Mouse (Mus musculus): ENCODE results near the gene Tmem252.

Gene Tmem252

DNA sequence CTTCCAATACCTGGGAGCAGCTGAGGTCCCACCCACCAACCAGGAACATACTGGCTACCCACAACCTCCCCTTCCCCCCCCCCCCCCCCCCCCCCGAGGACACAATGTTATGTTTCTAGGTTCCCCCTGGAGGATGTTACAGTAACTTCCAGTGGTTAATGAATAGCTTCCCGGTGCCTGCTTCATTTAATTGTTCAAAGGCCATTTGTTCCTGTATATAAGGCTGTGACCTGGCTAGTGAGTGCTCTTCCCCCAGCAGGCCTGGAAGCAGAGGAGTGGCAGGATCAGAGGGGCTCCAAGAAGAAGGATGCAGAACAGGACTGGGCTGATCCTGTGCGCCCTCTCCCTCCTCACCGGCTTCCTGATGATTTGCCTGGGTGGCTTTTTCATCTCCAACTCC, at the start of gene Tmem252:
TSS of gene Tmem252 (plus strand) at position 247 of the 400 bp plus-strand sequence.
- DNase-seq (ENCODE audit: low spot score in 2 of 2) = no peak

DNA sequence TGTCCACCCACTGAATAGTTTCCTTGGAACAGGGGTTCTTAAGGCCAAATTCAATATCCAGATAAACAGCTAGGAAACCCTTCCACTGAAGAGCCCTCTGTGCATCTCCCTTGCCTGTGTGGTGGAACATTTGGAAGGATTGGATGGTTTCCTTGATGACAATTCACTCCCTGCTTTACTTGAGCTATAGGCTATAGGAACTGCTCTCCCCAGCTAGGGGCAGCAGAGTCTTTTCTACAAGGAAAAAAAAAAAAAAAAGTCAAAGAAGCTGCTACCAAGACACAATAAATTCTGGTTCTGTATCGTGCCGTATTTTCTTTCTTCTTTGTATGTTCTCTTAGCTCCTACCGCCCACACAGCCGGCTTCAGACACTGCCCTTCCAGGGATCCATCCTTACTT, 45.8 kb upstream of the Tmem252 start:
- no peak for DNase-seq (ENCODE audit: low spot score in 2 of 2)

DNA sequence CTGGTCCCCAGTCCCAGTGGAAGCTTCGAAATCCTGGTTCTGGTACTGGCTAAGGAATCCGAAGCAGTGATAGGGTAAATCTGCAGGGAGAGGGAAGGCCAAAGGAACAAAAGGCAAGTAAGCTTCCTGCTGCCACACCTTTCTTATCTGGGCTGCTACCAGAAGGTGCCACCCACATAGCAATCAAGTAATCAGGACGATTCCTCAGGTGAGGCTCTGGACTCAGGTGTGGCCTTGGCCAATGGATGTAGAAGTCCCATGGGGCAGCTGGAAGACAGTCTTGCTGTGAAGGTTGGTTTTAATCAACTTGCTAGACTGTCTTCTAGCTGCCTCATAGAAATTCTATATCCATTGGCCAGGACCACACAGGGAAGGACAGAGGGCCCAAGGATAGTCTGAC, 40.8 kb upstream of the Tmem252 start:
- no peak for DNase-seq (ENCODE audit: low spot score in 2 of 2)

DNA sequence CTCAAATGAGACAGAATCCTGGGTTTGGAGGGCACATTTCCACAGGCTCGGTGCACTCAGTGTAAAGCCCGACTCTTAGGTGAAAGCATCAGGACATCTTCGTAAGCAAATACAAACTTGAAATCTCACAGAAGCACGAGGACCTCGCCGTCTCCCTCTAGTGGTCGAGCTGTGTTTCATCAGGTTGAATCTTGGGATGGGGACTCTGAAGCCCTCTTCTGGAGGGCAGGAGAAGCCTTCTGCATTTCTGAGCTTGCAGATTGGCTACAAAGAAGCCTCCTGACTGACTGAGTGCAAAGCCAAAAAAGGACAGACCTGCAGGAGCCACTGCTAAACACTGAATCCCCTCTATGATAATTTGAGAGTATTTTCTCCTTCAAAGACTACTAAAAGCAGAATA, 39.2 kb upstream of the Tmem252 start:
- DNase-seq (ENCODE audit: low spot score in 2 of 2) = peak; percentile 60 to 84

DNA sequence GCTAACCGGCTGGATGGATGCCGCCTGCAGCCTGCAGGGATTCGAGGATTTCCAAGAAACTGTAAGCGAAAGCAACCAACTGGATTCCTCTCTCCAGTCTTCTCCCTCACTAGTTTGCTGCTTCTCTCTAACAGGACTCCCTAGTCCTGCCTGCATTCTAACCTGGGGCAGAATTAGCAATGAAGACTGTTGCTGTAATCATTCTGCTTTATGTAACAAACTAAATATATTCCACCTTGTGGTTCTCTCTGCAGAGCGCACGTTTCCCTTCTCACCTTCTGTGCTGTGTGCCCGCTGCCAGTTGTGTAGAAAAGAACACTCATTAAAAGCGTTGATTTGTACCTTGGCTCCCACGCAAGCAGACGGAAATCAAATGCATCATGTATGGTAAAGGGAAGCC, 37.2 kb upstream of the Tmem252 start:
- no peak for DNase-seq (ENCODE audit: low spot score in 2 of 2)

DNA sequence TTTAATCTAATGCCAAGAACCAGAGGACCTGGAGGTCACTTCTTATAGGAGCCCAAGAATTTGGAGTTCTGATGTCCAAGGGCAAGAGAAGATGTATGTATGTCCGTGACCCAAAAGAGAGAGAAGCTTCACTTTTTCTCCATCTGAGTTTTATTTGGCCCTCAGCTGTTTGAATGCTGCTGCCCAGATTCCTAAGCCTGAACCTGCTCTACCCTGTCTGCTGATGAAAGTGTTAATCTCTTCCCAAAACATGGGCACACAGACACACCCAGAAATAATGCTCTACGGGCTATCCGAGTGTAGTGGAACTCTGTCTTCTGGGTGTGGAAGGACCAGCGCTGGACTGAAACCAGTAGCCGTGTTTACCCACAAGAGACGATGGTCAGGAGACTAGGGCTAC, 35.8 kb upstream of the Tmem252 start:
- no peak for DNase-seq (ENCODE audit: low spot score in 2 of 2)

DNA sequence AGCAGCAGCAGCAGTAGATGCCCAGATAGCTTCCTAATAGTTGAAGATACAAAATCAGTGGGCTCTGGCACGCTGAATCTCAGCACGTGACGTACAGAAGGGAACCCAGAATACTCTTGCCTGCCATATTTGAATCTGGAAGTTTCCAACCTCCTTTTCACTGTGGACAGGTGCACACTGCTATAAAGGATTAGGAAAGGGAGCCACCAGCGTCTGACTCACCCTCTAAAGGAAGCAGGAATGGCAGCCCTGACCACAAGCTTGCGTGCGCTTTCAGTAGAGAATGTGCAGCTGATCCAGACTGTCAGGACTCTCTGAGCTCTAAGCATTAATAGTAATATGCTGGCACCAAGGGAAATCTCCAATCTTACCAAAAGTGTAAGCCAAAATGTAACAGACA, 32.8 kb upstream of the Tmem252 start:
- DNase-seq (ENCODE audit: low spot score in 2 of 2) = no peak

DNA sequence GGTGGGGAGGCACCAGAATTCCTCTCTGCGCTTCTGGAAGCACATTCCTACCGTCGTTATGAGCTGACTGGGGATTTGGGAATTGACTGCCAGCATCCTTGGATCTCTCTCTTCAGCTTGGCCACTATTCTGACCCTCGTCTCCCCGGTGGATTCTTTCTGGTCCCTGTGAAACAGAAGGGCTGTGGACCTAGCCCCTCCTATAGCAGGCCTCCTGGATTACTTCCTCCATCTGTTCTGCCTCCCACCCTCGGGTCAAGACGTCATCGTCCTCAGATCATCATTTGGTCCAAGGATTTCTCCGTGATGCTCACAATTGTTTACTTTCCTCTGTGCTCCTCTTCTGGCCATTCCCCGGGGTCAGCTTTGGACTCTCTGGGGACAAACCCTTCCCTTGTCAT, 28.8 kb upstream of the Tmem252 start:
- DNase-seq (ENCODE audit: low spot score in 2 of 2) = no peak

DNA sequence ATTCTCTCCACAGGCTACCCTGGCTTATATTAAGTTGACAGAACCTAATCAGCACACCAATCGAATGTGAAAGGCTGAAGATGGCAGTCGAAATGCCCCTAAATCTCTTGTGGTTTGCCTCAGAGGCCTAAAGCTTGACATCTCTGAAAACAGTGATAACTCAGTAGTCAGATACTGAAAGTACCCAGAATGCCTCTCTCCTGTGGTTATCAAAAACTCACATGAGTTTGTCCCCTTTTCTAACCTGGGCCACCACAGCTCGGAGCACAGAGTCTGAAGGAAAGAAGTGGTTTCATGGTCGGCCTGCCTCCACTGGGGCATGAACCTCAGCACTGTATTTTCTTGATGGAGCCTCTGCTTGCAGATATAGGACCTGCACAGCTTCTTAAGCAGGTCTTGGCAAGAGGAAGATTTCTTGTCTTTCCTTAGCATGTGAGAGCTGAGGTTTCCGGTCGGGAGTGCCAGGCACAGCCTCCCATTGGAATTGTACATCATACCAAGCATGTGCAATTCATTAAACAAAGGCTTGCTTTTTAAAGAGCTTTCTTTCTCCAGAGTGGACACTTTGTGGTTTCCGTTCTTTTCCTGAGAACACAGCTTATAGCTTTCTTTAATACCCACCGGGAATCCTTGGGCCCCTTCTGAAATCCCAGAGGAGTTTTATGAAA, 27.5 kb upstream of the Tmem252 start:
- DNase-seq (ENCODE audit: low spot score in 2 of 2) = peak in 1 of 2 experiments; percentile 36

DNA sequence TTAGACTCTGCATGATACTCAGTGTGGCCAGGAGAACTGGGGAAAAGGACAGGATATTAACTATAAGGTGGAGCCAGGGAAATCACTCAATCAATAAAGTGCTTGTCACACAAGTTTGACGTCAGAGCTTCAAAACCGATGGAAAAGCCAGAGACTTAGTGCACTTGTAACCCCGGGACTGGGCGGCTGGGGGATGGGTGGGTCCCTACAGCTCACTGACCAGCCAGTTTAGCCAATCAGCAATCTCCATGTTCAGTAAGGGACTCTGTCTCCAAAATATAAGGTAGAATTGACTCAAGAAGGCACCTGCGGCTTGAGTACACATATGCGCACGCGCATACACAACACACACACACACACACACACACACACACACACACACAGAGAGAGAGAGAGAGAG, 25.8 kb upstream of the Tmem252 start:
- DNase-seq (ENCODE audit: low spot score in 2 of 2) = no peak

DNA sequence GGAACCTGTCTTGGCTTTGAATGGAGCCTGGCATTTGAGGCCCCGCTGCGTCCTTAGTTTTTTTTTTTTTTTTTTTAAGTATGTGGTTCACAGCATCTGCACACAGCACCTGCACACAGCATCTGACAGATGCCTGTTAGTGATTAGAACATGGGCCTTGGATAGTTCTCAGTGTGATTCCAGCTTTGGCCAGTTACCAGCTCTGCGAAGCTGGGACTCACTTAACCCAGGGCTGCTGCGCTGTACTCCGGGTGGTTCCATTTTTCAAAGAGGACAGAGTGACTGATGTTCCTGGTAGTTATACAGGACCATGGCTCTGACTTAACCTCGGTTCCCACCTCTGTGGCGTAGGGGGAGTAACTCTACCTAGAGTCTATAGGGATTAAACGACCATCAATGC, 23.4 kb upstream of the Tmem252 start:
- no peak for DNase-seq (ENCODE audit: low spot score in 2 of 2)

DNA sequence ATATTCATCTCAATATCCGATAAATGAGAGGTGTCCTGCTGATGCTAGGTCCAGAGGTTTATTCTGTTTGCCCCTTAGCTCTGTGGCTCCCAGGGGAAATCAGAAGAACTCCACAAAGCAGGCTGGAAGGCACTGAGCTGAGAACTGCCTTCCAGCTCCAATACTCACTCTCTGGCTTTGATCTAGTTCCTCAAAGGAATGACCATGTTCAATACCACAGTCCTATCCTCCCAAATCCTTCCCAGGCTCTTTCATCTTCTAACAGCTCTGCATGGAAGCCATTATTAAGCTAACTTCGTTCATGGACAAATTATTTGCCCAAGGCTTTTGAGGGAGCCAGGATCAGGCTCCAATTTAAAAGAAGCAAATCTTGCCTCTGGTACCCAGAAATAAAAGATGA, 22.2 kb upstream of the Tmem252 start:
- DNase-seq (ENCODE audit: low spot score in 2 of 2) = no peak

DNA sequence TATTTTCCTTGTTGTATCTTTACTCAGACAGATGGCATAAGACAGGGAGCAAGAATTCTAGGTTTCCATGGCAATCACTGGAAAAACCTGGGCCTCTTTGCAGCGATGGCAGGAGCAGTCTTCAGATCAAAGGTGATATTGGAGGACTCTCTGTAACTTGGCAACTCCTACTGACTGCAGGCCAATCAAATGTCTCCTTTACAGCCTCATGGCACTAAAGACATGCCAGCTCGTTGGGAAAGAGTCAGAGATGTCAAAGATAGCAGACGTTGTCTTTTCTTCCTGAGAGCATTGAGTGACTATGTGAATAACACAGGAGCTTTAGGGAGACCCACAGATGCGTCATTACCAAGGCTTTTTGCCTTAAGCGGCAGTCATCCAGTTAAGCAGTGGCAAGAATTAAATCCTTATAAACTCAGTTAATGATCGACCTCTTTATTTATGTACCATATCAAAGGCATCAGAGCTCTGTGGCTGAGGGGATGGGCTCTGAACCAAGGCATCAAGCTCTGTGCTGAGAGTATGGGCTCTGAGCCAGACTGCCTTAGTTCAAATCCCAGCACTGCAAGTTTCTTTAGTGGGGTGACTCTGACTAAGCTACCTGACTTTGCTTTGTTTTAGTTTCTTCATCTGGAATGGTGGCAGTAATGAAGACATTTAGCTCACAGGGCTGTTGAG, 21.3 kb upstream of the Tmem252 start:
- DNase-seq (ENCODE audit: low spot score in 2 of 2) = no peak

DNA sequence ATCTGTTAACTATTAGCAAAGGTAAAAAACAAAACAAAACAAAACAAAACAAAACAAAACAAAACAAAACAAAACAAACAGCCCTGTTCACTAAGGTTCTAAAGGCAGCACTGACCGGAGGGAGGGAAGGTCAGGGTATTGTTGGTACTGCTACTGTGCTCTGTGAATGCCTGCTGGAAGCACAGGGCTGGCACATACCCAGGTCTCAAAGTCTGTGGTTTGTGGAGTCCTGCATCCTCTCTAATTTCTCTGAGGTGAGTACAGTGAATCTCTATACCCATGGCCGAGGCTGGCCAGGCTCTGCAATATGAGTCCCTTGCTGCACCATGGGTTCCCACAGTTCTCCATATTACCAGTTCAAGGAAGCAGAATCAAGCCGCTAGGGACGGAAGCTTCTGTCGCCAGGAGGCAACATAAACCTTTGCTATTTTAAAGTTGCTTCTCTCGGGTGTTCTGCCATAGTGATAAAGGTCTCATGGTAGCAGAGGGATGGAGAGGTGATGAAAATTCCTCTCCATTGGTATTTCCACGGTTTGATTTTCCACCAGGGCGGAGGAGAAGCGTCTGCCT, 20.5 kb upstream of the Tmem252 start:
- no peak for DNase-seq (ENCODE audit: low spot score in 2 of 2)

DNA sequence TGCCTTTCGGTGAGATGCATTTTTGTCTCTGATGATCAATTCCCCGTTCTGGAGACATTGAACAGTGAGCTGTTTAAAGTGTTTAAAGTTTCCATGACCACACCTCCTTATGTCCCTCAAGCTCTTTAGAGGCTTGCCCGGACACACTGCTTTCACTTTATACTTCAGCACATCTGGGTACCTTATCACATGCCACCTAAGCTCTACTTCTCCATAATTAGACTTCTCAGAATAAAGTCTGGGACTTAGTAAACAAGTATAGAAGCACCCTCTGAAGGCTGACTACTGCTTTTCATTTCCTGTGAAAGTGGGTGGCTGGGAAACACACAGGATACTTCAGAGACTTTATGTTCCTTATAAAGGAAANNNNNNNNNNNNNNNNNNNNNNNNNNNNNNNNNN, 16.8 kb upstream of the Tmem252 start:
- no peak for DNase-seq (ENCODE audit: low spot score in 2 of 2)

DNA sequence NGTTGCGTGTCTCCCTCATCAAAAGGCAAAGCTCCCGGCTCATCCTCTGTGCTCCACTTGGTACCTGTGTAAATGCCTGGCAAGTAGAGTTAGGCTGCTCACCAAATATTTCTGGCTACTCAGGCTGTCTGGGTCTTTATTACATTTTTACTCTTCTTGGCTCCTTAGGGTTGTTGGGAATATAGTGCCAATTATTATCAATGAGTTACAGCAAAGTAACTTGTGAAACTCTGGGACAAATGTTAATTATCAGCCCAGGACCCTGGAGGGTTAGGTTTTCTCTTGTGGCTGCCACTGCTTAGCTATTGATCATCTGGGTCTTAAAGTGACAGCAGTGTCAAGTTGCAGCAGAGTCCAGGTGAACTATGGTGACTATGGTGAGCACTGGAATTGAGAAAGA, 11.5 kb upstream of the Tmem252 start:
- no peak for DNase-seq (ENCODE audit: low spot score in 2 of 2)

DNA sequence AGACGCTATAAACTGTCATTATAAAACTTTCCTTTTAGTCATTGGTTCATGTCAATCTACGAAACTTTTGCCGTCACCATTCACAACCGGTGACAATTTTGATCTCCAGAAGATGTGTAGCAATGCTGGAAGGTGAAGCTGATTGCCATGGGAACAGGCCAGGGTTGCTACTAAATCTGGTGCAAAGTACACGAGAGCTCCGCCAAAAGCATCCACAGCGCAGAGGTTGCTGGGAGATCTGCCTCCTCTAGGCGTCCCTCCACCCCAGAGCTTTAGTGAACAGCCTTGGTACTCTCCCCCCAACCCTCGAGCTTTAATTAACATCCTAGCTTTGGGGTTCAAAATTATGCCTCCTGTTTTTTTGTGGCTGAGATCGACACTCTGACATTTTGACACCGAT, 8.0 kb upstream of the Tmem252 start:
- DNase-seq (ENCODE audit: low spot score in 2 of 2) = no peak

DNA sequence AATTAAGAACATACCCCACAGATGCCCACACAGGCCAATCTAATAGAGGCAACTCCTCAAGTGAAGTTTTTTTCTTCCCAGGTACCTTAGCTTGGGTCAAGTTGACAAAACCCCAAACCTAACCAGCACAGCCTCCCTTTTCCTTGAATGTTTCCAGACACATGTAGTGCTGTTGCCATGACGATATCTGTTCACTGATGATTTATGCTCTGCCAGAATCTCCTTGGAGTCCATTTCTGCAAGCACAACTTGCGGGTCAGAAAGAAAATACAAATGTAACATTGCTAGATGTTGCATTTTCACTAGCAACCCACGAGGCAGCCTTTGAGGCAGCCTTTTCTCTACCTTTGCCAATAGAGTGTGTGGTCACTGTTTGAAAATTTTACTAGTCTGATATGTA, 6.3 kb upstream of the Tmem252 start:
- no peak for DNase-seq (ENCODE audit: low spot score in 2 of 2)

DNA sequence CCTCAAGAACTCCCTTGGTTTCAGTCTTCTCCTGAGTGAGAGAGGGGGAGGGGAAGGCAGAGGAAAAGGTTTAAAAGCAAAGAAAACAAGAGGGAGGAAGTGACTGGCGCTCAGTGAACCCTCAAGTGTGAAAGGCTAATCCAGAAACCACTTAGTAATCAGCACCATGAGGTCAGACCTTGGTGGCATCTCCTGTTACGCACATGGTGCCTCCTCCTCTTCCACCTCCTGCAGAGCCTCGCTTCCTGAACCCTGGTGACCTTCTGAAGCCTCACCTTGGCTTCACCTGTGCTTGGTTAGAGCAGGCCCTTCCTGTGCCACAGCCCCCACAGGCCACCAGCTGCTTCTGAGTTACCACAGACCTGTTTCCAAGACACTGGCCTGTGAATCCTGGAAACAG, 2.2 kb upstream of the Tmem252 start:
- no peak for DNase-seq (ENCODE audit: low spot score in 2 of 2)

DNA sequence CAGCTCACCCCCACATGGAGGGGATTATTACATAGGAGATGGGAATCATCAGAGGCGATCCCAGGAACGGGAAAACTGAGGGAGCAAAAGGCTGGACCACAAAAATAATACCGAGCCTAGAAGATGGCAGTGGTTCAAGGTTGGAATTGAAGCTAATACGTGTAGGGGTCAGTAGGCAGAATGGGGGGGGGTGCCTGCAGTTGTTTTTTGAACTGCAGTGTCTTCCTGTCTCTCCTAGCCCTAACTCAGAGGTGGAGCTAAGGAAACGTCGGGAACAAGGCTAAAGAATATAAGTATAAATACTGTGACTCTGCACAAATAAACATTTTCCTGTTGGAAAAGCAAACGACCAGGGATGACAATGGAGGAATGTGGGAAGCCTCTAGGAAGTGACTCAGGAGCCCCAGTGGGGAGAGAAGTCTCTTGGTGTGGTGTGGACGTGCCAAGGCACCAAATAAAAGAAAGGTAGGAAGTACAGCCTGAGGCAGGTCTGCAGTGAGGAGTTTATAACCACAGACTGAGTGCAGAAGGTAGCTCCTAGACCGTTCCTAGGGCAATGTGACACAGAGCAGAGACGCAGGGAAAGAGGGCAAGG, 1.3 kb upstream of the Tmem252 start:
- DNase-seq (ENCODE audit: low spot score in 2 of 2) = no peak

DNA sequence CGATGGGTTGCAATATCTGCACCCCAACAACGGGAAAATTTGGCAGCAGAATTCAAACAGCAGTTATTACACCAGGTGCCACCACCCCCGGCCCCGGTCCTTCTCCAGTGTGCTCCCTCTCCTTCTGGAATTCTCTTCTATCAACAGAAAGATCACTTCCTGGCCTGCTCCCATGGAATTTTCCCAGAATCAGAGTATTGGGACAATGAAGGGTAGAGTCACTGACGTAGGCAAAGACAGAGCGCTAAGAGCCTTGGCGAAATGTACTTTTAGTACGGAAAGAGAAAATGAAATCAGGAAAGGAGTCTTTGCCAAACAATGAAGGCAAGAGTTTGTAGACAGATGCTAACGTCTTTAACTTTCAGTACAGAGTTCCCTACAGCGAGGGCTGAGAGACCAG, 477 bp upstream of the Tmem252 start:
- no peak for DNase-seq (ENCODE audit: low spot score in 2 of 2)

DNA sequence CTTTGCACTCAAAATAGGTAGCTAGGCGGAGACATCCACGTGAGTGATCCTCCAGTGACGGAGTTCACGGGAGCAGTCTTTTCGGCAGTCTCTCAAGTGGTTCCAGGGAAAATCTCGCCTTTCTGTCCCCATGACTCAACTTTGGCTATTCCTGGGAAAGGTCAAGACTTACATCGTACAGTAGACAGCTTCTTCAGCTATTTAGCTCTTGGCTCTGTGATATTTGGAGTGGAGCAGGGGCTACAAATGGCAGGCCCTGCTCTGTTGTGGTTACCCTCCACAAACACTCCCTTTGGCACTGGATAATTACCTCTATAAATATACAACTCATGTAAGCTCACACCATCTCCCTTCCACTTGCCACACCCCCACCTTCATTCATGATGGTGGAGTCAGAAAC, 2.6 kb downstream of the Tmem252 start:
- no peak for DNase-seq (ENCODE audit: low spot score in 2 of 2)
